Mouse (Mus musculus): ENCODE results near the gene Pigg. TPM values are rescaled to one million over a fixed set of nuclear protein-coding genes. Genes with fewer than 3 reads are reported as not detected.

The Pigg gene
- polyA plus RNA-seq, 1 experiment from 2014 or later = 2.8 TPM

GRCm38 (mm10) chr5:108347843-108348242, 35.4 kb downstream of the Pigg start:
- no peaks in the 10 kb centered on the region for H3K9me3 ChIP-seq (ENCODE audit: control insufficient read depth, low read length)
- ATAC-seq (ENCODE audit: low FRiP score) (no peak), DNase-seq (ENCODE audit: low spot score, missing footprints) (no peak)
- H3K27ac ChIP-seq (ENCODE audit: low read depth, low read length) = no peak overlapping the region
- H3K4me3 ChIP-seq (ENCODE audit: low read depth, low read length) = no peak overlapping the region
- H3K4me1 ChIP-seq (ENCODE audit: control insufficient read depth, insufficient read depth, low read length) = no peaks in the 10 kb centered on the region
- no peak overlapping the region for H3K4me2 ChIP-seq
- H3K9ac ChIP-seq (ENCODE audit: low read length) = no peak overlapping the region
- H3K36me3 ChIP-seq (ENCODE audit: control insufficient read depth, insufficient read depth, low read length) = no peaks in the 10 kb centered on the region
- WGBS = 90% methylated on average over 6 of the region's 6 CpGs
- H3K27me3 ChIP-seq (ENCODE audit: control insufficient read depth, insufficient read depth, low read length) = no peaks in the 10 kb centered on the region

DNA sequence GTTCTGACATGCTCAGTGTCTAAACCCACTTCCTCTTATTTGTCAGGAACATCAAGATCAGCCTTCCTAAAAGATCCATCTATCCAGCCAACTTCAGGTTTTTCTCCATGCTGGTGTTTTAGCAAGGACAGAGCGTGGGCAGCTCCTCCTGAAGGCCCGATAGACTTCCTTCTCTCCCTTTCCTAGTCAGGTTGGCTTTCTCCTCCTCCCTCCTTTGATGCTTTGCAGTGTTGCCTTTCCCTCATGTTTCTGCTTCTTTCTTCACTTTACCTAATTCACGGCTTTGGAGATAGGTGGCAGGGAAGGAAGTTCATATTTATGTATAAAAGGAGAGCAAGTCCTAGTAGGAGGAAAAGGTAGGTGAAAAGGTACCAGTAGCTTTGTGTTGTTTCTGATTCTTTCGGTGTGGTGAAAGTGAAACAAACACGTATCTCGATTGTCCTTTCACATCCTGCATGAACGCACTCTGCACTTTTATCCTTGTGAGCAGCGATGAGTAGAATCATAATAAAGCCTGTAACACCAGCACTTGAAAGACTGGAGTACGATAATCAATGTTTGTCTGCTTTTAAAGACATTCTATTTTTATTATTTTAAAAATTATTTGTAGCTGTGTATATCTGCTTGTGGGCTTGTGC, 37.2 kb downstream of the Pigg start:
- no peaks in the 10 kb centered on the region for H3K9me3 ChIP-seq (ENCODE audit: control insufficient read depth, low read length)
- no peaks in the 10 kb centered on the region for H3K4me1 ChIP-seq (ENCODE audit: control insufficient read depth, insufficient read depth, low read length)
- no peak for ATAC-seq (ENCODE audit: low FRiP score)
- H3K36me3 ChIP-seq (ENCODE audit: control insufficient read depth, insufficient read depth, low read length) = no peaks in the 10 kb centered on the region
- H3K27me3 ChIP-seq (ENCODE audit: control insufficient read depth, insufficient read depth, low read length) = no peaks in the 10 kb centered on the region
- no peak overlapping the region for H3K27ac ChIP-seq (ENCODE audit: low read depth, low read length)
- WGBS = 97% methylated on average over 9 of the region's 9 CpGs
- no peak for DNase-seq (ENCODE audit: low spot score, missing footprints)
- H3K9ac ChIP-seq (ENCODE audit: low read length) = no peak overlapping the region
- H3K4me2 ChIP-seq = no peak overlapping the region
- H3K4me3 ChIP-seq (ENCODE audit: low read depth, low read length) = no peak overlapping the region

DNA sequence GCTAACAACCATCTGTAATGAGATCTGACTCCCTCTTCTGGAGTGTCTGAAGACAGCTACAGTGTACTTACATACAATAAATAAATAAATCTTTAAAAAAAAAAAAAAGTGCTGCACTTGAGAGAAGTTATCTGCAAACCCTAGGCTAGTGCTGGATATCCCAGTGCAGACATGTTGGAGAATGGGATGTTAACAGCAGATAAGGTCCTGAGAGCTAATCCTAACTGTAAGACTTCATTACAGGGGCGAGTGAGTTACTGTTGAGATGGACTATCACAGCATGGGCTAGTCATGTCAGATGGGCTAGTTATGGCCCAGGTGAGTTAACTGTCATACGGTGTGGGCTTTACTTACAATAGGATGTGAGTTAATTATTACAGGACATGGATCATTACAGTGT, 41.6 kb downstream of the Pigg start:
- no peak overlapping the region for H3K4me2 ChIP-seq
- H3K4me1 ChIP-seq (ENCODE audit: control insufficient read depth, insufficient read depth, low read length) = no peaks in the 10 kb centered on the region
- H3K27ac ChIP-seq (ENCODE audit: low read depth, low read length) = no peak overlapping the region
- no peak overlapping the region for H3K9ac ChIP-seq (ENCODE audit: low read length)
- H3K27me3 ChIP-seq (ENCODE audit: control insufficient read depth, insufficient read depth, low read length) = no peaks in the 10 kb centered on the region
- no peak overlapping the region for H3K4me3 ChIP-seq (ENCODE audit: low read depth, low read length)
- H3K36me3 ChIP-seq (ENCODE audit: control insufficient read depth, insufficient read depth, low read length) = no peaks in the 10 kb centered on the region
- ATAC-seq (ENCODE audit: low FRiP score) (no peak), DNase-seq (ENCODE audit: low spot score, missing footprints) (no peak)
- WGBS = 82% methylated on average over 2 of the region's 2 CpGs
- no peaks in the 10 kb centered on the region for H3K9me3 ChIP-seq (ENCODE audit: control insufficient read depth, low read length)

- Histone ChIP-seq H3K4me1 (ENCODE audit: control insufficient read depth, insufficient read depth, low read length) (no peaks in the 10 kb centered on the region), H3K9ac (ENCODE audit: low read length) (no peak overlapping the region), H3K27me3 (ENCODE audit: control insufficient read depth, insufficient read depth, low read length) (no peaks in the 10 kb centered on the region), H3K9me3 (ENCODE audit: control insufficient read depth, low read length) (no peaks in the 10 kb centered on the region), H3K4me2 (no peak overlapping the region), H3K36me3 (ENCODE audit: control insufficient read depth, insufficient read depth, low read length) (no peaks in the 10 kb centered on the region), H3K4me3 (ENCODE audit: low read depth, low read length) (no peak overlapping the region), H3K27ac (ENCODE audit: low read depth, low read length) (no peak overlapping the region)
- WGBS = 88% methylated on average over 1 of the region's 1 CpGs
- DNase-seq (ENCODE audit: low spot score, missing footprints) (no peak), ATAC-seq (ENCODE audit: low FRiP score) (no peak)
These were observed 45.5 kb downstream of the Pigg start for GRCm38 (mm10) chr5:108357862-108358261.

DNA sequence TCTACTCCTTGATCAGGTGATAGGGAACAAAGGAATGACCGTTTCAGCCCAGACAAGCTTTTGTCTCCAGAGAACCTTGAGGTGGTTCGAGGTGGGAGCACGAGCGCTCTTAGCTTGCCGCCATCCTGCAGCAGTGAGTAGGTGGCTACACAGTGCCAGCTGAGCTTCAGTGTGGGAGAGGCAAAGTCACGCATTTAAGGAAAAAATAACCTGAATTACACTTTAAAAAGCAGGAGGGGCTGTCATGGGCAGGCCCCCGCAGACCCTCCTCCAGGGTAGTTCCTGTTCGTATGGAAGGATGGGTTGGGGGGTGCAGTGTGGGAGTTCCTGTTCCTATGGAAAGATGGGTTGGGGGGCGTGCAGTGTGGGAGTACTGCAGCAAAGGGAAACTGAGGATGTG, 47.1 kb downstream of the Pigg start:
- Histone ChIP-seq H3K4me3 (ENCODE audit: low read depth, low read length) (no peak overlapping the region), H3K36me3 (ENCODE audit: control insufficient read depth, insufficient read depth, low read length) (no peaks in the 10 kb centered on the region), H3K4me2 (no peak overlapping the region), H3K27ac (ENCODE audit: low read depth, low read length) (no peak overlapping the region), H3K27me3 (ENCODE audit: control insufficient read depth, insufficient read depth, low read length) (peaks cover 4% of the 10 kb centered on the region; the same call in 1 of the 2 replicates), H3K9me3 (ENCODE audit: control insufficient read depth, low read length) (no peaks in the 10 kb centered on the region), H3K9ac (ENCODE audit: low read length) (no peak overlapping the region), H3K4me1 (ENCODE audit: control insufficient read depth, insufficient read depth, low read length) (no peaks in the 10 kb centered on the region)
- DNase-seq (ENCODE audit: low spot score, missing footprints) (no peak), ATAC-seq (ENCODE audit: low FRiP score) (no peak)
- WGBS = 90% methylated on average over 9 of the region's 9 CpGs

DNA sequence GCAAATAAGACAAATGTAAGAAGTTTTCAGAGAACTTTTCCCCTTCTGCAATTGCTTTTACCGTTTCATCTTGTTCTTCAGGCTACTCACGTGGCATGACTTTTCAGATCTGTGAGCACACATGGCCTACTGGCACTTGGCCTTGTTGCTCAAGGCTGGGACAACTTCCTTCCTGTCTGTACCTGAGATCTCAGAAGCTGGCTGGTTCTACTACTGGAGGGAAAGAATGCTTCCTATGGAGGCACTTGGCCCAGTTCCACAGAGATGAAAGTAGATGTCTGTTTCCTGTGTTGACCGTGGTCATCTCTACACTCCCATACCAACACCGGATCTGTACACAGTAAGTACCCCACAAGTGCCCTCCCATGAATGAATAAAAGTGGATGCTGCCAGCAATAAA, 47.8 kb downstream of the Pigg start:
- WGBS = 90% methylated on average over 4 of the region's 4 CpGs
- H3K4me3 ChIP-seq (ENCODE audit: low read depth, low read length) = no peak overlapping the region
- no peak overlapping the region for H3K27ac ChIP-seq (ENCODE audit: low read depth, low read length)
- no peaks in the 10 kb centered on the region for H3K9me3 ChIP-seq (ENCODE audit: control insufficient read depth, low read length)
- H3K4me1 ChIP-seq (ENCODE audit: control insufficient read depth, insufficient read depth, low read length) = no peaks in the 10 kb centered on the region
- no peak for DNase-seq (ENCODE audit: low spot score, missing footprints)
- no peak overlapping the region for H3K9ac ChIP-seq (ENCODE audit: low read length)
- ATAC-seq (ENCODE audit: low FRiP score) = no peak
- no peaks in the 10 kb centered on the region for H3K36me3 ChIP-seq (ENCODE audit: control insufficient read depth, insufficient read depth, low read length)
- H3K27me3 ChIP-seq (ENCODE audit: control insufficient read depth, insufficient read depth, low read length) = peaks cover 9% of the 10 kb centered on the region
- no peak overlapping the region for H3K4me2 ChIP-seq

GRCm38 (mm10) chr5:108362330-108362729, 49.9 kb downstream of the Pigg start:
- Histone ChIP-seq H3K4me2 (no peak overlapping the region), H3K4me1 (ENCODE audit: control insufficient read depth, insufficient read depth, low read length) (peaks cover 8% of the 10 kb centered on the region), H3K9me3 (ENCODE audit: control insufficient read depth, low read length) (no peaks in the 10 kb centered on the region), H3K27ac (ENCODE audit: low read depth, low read length) (no peak overlapping the region), H3K27me3 (ENCODE audit: control insufficient read depth, insufficient read depth, low read length) (peaks cover 28% of the 10 kb centered on the region), H3K36me3 (ENCODE audit: control insufficient read depth, insufficient read depth, low read length) (no peaks in the 10 kb centered on the region), H3K9ac (ENCODE audit: low read length) (no peak overlapping the region), H3K4me3 (ENCODE audit: low read depth, low read length) (no peak overlapping the region)
- ATAC-seq (ENCODE audit: low FRiP score) (no peak), DNase-seq (ENCODE audit: low spot score, missing footprints) (no peak)
- 23% methylated on average over 3 of the region's 3 CpGs for WGBS

DNA sequence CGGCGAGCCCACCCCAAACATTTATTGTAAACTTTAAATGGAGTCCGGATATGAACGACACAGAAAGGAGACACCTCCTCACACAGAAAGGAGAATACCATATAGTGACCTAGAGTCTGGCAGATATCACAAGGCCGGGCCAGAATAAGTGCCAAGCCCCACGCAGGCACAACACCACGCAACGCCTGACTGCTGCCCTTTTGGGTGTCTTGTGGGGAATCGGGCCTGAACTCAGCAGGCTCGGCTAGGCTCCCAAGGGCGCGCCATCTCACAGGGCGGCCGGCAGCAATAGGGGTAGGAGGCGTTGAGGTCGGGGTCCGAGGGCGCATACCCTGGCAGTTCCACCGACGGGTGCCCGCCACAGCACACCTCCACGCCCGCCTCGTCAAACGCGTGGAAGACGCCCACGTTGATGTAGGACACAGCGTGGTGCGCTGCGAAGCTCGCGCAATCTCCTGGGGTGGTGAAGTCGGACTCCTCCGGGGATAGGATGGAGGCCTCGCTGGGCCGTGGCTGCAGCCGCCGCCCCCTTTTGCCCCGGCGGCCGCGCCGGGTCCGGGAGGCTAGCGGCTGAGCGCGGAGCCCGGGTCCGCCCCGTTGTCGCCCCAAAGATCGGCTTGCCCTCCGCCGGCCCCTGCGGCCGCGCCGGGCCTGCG, 54.0 kb downstream of the Pigg start:
- ATAC-seq (ENCODE audit: low FRiP score) = peak; percentile 8; the same call in 1 of the 2 replicates

DNA sequence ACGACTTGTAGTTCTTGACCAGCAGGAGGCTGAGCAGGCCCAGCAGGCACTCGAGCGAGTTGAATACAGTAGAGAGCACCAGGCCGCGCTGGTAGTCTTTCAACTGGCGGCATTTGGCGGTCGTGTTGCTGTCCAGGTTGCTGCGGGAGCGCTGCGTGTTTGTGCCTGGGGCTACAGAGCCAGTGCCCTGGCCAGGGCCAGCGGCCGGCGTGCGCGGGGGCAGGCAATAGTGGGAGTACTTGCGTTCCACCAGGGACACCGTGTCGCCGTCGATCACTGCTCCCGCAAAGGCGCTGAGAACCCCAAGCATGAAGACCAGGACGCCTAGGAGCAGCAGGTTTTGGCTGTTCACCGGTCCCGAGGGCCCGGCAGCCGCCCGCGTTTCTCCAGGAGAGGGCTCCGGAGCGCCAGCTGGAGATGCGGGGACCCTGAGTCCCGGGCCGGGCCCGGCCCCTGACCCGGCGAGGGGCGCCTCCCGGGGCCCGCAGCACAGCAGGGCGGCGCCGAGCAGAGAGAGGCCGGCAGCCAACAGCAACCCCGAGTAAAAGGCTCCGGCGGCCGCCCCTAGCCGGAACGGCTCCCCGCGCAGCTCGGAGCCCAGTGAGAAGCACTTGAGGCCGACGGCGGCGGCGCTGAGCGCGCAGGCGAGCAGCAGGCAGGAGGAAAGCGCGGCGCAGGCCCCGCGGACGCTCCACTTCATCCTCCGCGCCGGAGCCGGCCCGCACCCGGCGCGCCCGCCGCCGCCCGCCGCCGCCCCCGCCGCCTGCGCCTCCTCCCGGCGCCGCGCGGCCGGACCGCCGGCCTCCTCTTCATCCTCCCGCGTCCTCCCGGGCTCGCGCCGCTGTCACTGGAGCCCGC, 54.8 kb downstream of the Pigg start:
- Histone ChIP-seq H3K27ac (ENCODE audit: low read depth, low read length) (no peak overlapping the region), H3K27me3 (ENCODE audit: control insufficient read depth, insufficient read depth, low read length) (peaks cover 69% of the 10 kb centered on the region), H3K4me1 (ENCODE audit: control insufficient read depth, insufficient read depth, low read length) (peaks cover 14% of the 10 kb centered on the region), H3K4me2 (peak overlapping the region; percentile 90), H3K36me3 (ENCODE audit: control insufficient read depth, insufficient read depth, low read length) (no peaks in the 10 kb centered on the region), H3K9me3 (ENCODE audit: control insufficient read depth, low read length) (no peaks in the 10 kb centered on the region), H3K9ac (ENCODE audit: low read length) (peak overlapping the region; percentile 43), H3K4me3 (ENCODE audit: low read depth, low read length) (peak overlapping the region; percentile 54)
- ATAC-seq (ENCODE audit: low FRiP score) (peak; percentile 70), DNase-seq (ENCODE audit: low spot score, missing footprints) (peak; percentile 96)
- WGBS = 0% methylated on average over 76 of the region's 100 CpGs

More for the DNA sequence above, 54.0 kb downstream of the Pigg start:
- WGBS = 2% methylated on average over 59 of the region's 60 CpGs
- Histone ChIP-seq H3K36me3 (ENCODE audit: control insufficient read depth, insufficient read depth, low read length) (no peaks in the 10 kb centered on the region), H3K27ac (ENCODE audit: low read depth, low read length) (no peak overlapping the region), H3K4me1 (ENCODE audit: control insufficient read depth, insufficient read depth, low read length) (peaks cover 14% of the 10 kb centered on the region), H3K27me3 (ENCODE audit: control insufficient read depth, insufficient read depth, low read length) (peaks cover 66% of the 10 kb centered on the region), H3K9me3 (ENCODE audit: control insufficient read depth, low read length) (no peaks in the 10 kb centered on the region), H3K4me3 (ENCODE audit: low read depth, low read length) (peak overlapping the region; percentile 54), H3K4me2 (peak overlapping the region; percentile 90), H3K9ac (ENCODE audit: low read length) (peak overlapping the region; percentile 16; the same call in 1 of the 2 replicates)
- DNase-seq (ENCODE audit: low spot score, missing footprints) = peak; percentile 88
